Mouse (Mus musculus): Measurements from ENCODE around the gene H2-DMb1. TPM values are rescaled to one million over a fixed set of nuclear protein-coding genes. Genes with fewer than 3 reads are reported as not detected.

Gene H2-DMb1
- polyA plus RNA-seq, 1 experiment from 2014 or later = 0.29 TPM

- Histone ChIP-seq H3K9ac (ENCODE audit: low read depth, low read length) (0 out of 2 replicates have a peak overlapping the region, but pooled peaks have one; percentile 3), H3K36me3 (ENCODE audit: control insufficient read depth, insufficient read depth, low read length) (no peaks in the 10 kb centered on the region), H3K27me3 (ENCODE audit: control insufficient read depth, insufficient read depth, low read length) (peaks cover 70% of the 10 kb centered on the region), H3K9me3 (replicated peaks; ENCODE audit: control insufficient read depth, low read length) (no peaks in the 10 kb centered on the region), H3K4me2 (peak overlapping the region; percentile 81), H3K27ac (ENCODE audit: low read depth, low read length) (no peak overlapping the region), H3K4me3 (ENCODE audit: low read depth, low read length) (peak overlapping the region; percentile 44), H3K4me1 (ENCODE audit: control insufficient read depth, insufficient read depth, low read length) (peaks cover 7% of the 10 kb centered on the region; the same call in 1 of the 2 replicates)
- ATAC-seq (replicated peaks; ENCODE audit: insufficient number of reproducible peaks, low FRiP score, low TSS enrichment) = no peak; the same call in 1 of the 2 replicates
- WGBS (ENCODE audit: insufficient replicate concordance) = 4% methylated on average over 14 of the region's 14 CpGs
Observed at GRCm38 (mm10) chr17:34186885-34187260, 34.0 kb downstream of the H2-DMb1 start.

GRCm38 (mm10) chr17:34187261-34187916 lies 34.5 kb downstream of the H2-DMb1 start, which contains the start of the genes Tap1 and Psmb9:
Gene Tap1 (plus strand): TSS chr17:34187553.
Gene Psmb9 (minus strand): TSS chr17:34187764.
- Histone ChIP-seq H3K9me3 (replicated peaks; ENCODE audit: control insufficient read depth, low read length) (no peaks in the 10 kb centered on the region), H3K9ac (ENCODE audit: low read depth, low read length) (peak within 1 kb of the TSS; percentile 60), H3K4me2 (peak within 1 kb of the TSS; percentile 81), H3K36me3 (ENCODE audit: control insufficient read depth, insufficient read depth, low read length) (no peaks in the 10 kb centered on the region), H3K4me1 (ENCODE audit: control insufficient read depth, insufficient read depth, low read length) (peaks cover 7% of the 10 kb centered on the region; the same call in 1 of the 2 replicates), H3K27me3 (ENCODE audit: control insufficient read depth, insufficient read depth, low read length) (peaks cover 76% of the 10 kb centered on the region), H3K27ac (ENCODE audit: low read depth, low read length) (no peak within 1 kb of the TSS), H3K4me3 (ENCODE audit: low read depth, low read length) (peak within 1 kb of the TSS; percentile 44)
- WGBS (ENCODE audit: insufficient replicate concordance) = under 1% methylated on average over 46 of the region's 46 CpGs
- ATAC-seq (replicated peaks; ENCODE audit: insufficient number of reproducible peaks, low FRiP score, low TSS enrichment) = peak; percentile 77

GRCm38 (mm10) chr17:34188010-34188409 lies 35.1 kb downstream of the H2-DMb1 start:
- 5% methylated on average over 20 of the region's 20 CpGs for WGBS (ENCODE audit: insufficient replicate concordance)
- peak overlapping the region; percentile 44 for H3K4me3 ChIP-seq (ENCODE audit: low read depth, low read length)
- H3K9ac ChIP-seq (ENCODE audit: low read depth, low read length) = peak overlapping the region; percentile 60
- H3K36me3 ChIP-seq (ENCODE audit: control insufficient read depth, insufficient read depth, low read length) = no peaks in the 10 kb centered on the region
- H3K9me3 ChIP-seq (replicated peaks; ENCODE audit: control insufficient read depth, low read length) = no peaks in the 10 kb centered on the region
- peak overlapping the region; percentile 81 for H3K4me2 ChIP-seq
- H3K27me3 ChIP-seq (ENCODE audit: control insufficient read depth, insufficient read depth, low read length) = peaks cover 78% of the 10 kb centered on the region
- ATAC-seq (replicated peaks; ENCODE audit: insufficient number of reproducible peaks, low FRiP score, low TSS enrichment) = no peak; the same call in 1 of the 2 replicates
- H3K4me1 ChIP-seq (ENCODE audit: control insufficient read depth, insufficient read depth, low read length) = peaks cover 7% of the 10 kb centered on the region; the same call in 1 of the 2 replicates
- H3K27ac ChIP-seq (ENCODE audit: low read depth, low read length) = no peak overlapping the region

GRCm38 (mm10) chr17:34188986-34189385 lies 36.1 kb downstream of the H2-DMb1 start:
- H3K27me3 ChIP-seq (ENCODE audit: control insufficient read depth, insufficient read depth, low read length) = peaks cover 76% of the 10 kb centered on the region
- H3K9ac ChIP-seq (ENCODE audit: low read depth, low read length) = no peak overlapping the region
- ATAC-seq (replicated peaks; ENCODE audit: insufficient number of reproducible peaks, low FRiP score, low TSS enrichment) = no peak
- WGBS (ENCODE audit: insufficient replicate concordance) = 52% methylated on average over 6 of the region's 6 CpGs
- H3K36me3 ChIP-seq (ENCODE audit: control insufficient read depth, insufficient read depth, low read length) = no peaks in the 10 kb centered on the region
- H3K9me3 ChIP-seq (replicated peaks; ENCODE audit: control insufficient read depth, low read length) = no peaks in the 10 kb centered on the region
- H3K4me3 ChIP-seq (ENCODE audit: low read depth, low read length) = no peak overlapping the region
- H3K27ac ChIP-seq (ENCODE audit: low read depth, low read length) = no peak overlapping the region
- H3K4me1 ChIP-seq (ENCODE audit: control insufficient read depth, insufficient read depth, low read length) = peaks cover 7% of the 10 kb centered on the region; the same call in 1 of the 2 replicates
- H3K4me2 ChIP-seq = no peak overlapping the region

- no peak overlapping the region for H3K4me3 ChIP-seq (ENCODE audit: low read depth, low read length)
- ATAC-seq (replicated peaks; ENCODE audit: insufficient number of reproducible peaks, low FRiP score, low TSS enrichment) = no peak
- H3K9me3 ChIP-seq (replicated peaks; ENCODE audit: control insufficient read depth, low read length) = no peaks in the 10 kb centered on the region
- no peak overlapping the region for H3K27ac ChIP-seq (ENCODE audit: low read depth, low read length)
- no peak overlapping the region for H3K4me2 ChIP-seq
- H3K9ac ChIP-seq (ENCODE audit: low read depth, low read length) = no peak overlapping the region
- peaks cover 89% of the 10 kb centered on the region for H3K27me3 ChIP-seq (ENCODE audit: control insufficient read depth, insufficient read depth, low read length)
- 19% methylated on average over 16 of the region's 16 CpGs for WGBS (ENCODE audit: insufficient replicate concordance)
- H3K4me1 ChIP-seq (ENCODE audit: control insufficient read depth, insufficient read depth, low read length) = peaks cover 5% of the 10 kb centered on the region; the same call in 1 of the 2 replicates
- no peaks in the 10 kb centered on the region for H3K36me3 ChIP-seq (ENCODE audit: control insufficient read depth, insufficient read depth, low read length)
Observed at GRCm38 (mm10) chr17:34192852-34193251, 40.0 kb downstream of the H2-DMb1 start.

- no peak for ATAC-seq (replicated peaks; ENCODE audit: insufficient number of reproducible peaks, low FRiP score, low TSS enrichment)
- 38% methylated on average over 8 of the region's 8 CpGs for WGBS (ENCODE audit: insufficient replicate concordance)
- Histone ChIP-seq H3K4me3 (ENCODE audit: low read depth, low read length) (no peak overlapping the region), H3K36me3 (ENCODE audit: control insufficient read depth, insufficient read depth, low read length) (no peaks in the 10 kb centered on the region), H3K4me1 (ENCODE audit: control insufficient read depth, insufficient read depth, low read length) (peaks cover 2% of the 10 kb centered on the region; the same call in 1 of the 2 replicates), H3K9ac (ENCODE audit: low read depth, low read length) (no peak overlapping the region), H3K4me2 (no peak overlapping the region), H3K27me3 (ENCODE audit: control insufficient read depth, insufficient read depth, low read length) (peaks cover 88% of the 10 kb centered on the region), H3K27ac (ENCODE audit: low read depth, low read length) (no peak overlapping the region), H3K9me3 (replicated peaks; ENCODE audit: control insufficient read depth, low read length) (no peaks in the 10 kb centered on the region)
Observed at GRCm38 (mm10) chr17:34193468-34193867, 40.6 kb downstream of the H2-DMb1 start.

GRCm38 (mm10) chr17:34194723-34195122 lies 41.9 kb downstream of the H2-DMb1 start:
- no peak for ATAC-seq (replicated peaks; ENCODE audit: insufficient number of reproducible peaks, low FRiP score, low TSS enrichment)
- Histone ChIP-seq H3K9ac (ENCODE audit: low read depth, low read length) (no peak overlapping the region), H3K4me3 (ENCODE audit: low read depth, low read length) (no peak overlapping the region), H3K27me3 (ENCODE audit: control insufficient read depth, insufficient read depth, low read length) (peaks cover 89% of the 10 kb centered on the region), H3K9me3 (replicated peaks; ENCODE audit: control insufficient read depth, low read length) (no peaks in the 10 kb centered on the region), H3K4me2 (no peak overlapping the region), H3K27ac (ENCODE audit: low read depth, low read length) (no peak overlapping the region), H3K36me3 (ENCODE audit: control insufficient read depth, insufficient read depth, low read length) (no peaks in the 10 kb centered on the region), H3K4me1 (ENCODE audit: control insufficient read depth, insufficient read depth, low read length) (peaks cover 2% of the 10 kb centered on the region; the same call in 1 of the 2 replicates)
- 76% methylated on average over 4 of the region's 4 CpGs for WGBS (ENCODE audit: insufficient replicate concordance)

- WGBS (ENCODE audit: insufficient replicate concordance) = 26% methylated on average over 12 of the region's 12 CpGs
- Histone ChIP-seq H3K4me3 (ENCODE audit: low read depth, low read length) (0 out of 2 replicates have a peak overlapping the region, but pooled peaks have one; percentile 10), H3K27ac (ENCODE audit: low read depth, low read length) (no peak overlapping the region), H3K4me2 (no peak overlapping the region), H3K27me3 (ENCODE audit: control insufficient read depth, insufficient read depth, low read length) (peaks cover 94% of the 10 kb centered on the region), H3K4me1 (ENCODE audit: control insufficient read depth, insufficient read depth, low read length) (peaks cover 2% of the 10 kb centered on the region; the same call in 1 of the 2 replicates), H3K36me3 (ENCODE audit: control insufficient read depth, insufficient read depth, low read length) (no peaks in the 10 kb centered on the region), H3K9ac (ENCODE audit: low read depth, low read length) (no peak overlapping the region), H3K9me3 (replicated peaks; ENCODE audit: control insufficient read depth, low read length) (no peaks in the 10 kb centered on the region)
- no peak for ATAC-seq (replicated peaks; ENCODE audit: insufficient number of reproducible peaks, low FRiP score, low TSS enrichment)
Observed at GRCm38 (mm10) chr17:34196491-34196890, 43.6 kb downstream of the H2-DMb1 start.
